Mouse (Mus musculus) heart, embryonic 12.5 days (tissue): Measurements from ENCODE around the gene Lcp2. TPM values are rescaled to one million over a fixed set of nuclear protein-coding genes. Genes with fewer than 3 reads are reported as not detected.

Experiments used
- ATAC-seq: fragments of 200-750 bp; cut with Nextera tagmentation; 2 replicates; pipeline ENCODE4 v1.8.0; 2017; ENCODE audit warnings: moderate TSS enrichment, moderate library complexity; ENCODE audit not compliant: insufficient number of reproducible peaks, low FRiP score
- H3K27ac ChIP-seq: fragments of 300-500 bp; sonication (generic); 2 replicates; pipeline ENCODE4 v1.5.1; 2016; ENCODE audit warnings: mild to moderate bottlenecking, moderate library complexity; ENCODE audit not compliant: poor library complexity, severe bottlenecking
- H3K27me3 ChIP-seq: fragments of 300-500 bp; sonication (generic); replicated peaks from 2 replicates; pipeline ENCODE4 v1.6.1; 2016; ENCODE audit warnings: mild to moderate bottlenecking, moderate library complexity
- H3K36me3 ChIP-seq: fragments of 300-500 bp; sonication (generic); 2 replicates; pipeline ENCODE4 v1.6.1; 2016; ENCODE audit warnings: mild to moderate bottlenecking, moderate library complexity
- H3K4me1 ChIP-seq: fragments of 300-500 bp; sonication (generic); replicated peaks from 2 replicates; pipeline ENCODE4 v1.6.1; 2016; ENCODE audit warnings: mild to moderate bottlenecking
- H3K4me2 ChIP-seq: fragments of 300-500 bp; sonication (generic); 2 replicates; pipeline ENCODE4 v1.6.1; 2016; ENCODE audit warnings: mild to moderate bottlenecking, moderate library complexity
- H3K4me3 ChIP-seq: fragments of 300-500 bp; sonication (generic); 2 replicates; pipeline ENCODE4 v1.5.1; 2016; ENCODE audit warnings: mild to moderate bottlenecking
- H3K9ac ChIP-seq: fragments of 300-500 bp; sonication (generic); 2 replicates; pipeline ENCODE4 v1.6.1; 2016; ENCODE audit warnings: mild to moderate bottlenecking, moderate library complexity
- H3K9me3 ChIP-seq: fragments of 300-500 bp; sonication (generic); replicated peaks from 2 replicates; pipeline ENCODE4 v1.6.1; 2016; ENCODE audit warnings: mild to moderate bottlenecking, moderate library complexity
- WGBS: fragments of 180-500 bp; shearing (Covaris S2); methylation state at CpG from one replicate; pipeline ENCODE4 v1.1.7; 2016; 5-methylcytosine and 5-hydroxymethylcytosine counted together
- polyA plus RNA-seq: library from polyadenylated mRNA; unstranded; fragments of >200 nt; fragmentation: Nextera tagmentation; extraction: Ambion mirVana; gene quantifications from 2 replicates; pipeline ENCODE4 v1.2.1, GENCODE M21; 2016

Gene Lcp2
- polyA plus RNA-seq, 1 experiment from 2014 or later = 1.3 TPM

DNA sequence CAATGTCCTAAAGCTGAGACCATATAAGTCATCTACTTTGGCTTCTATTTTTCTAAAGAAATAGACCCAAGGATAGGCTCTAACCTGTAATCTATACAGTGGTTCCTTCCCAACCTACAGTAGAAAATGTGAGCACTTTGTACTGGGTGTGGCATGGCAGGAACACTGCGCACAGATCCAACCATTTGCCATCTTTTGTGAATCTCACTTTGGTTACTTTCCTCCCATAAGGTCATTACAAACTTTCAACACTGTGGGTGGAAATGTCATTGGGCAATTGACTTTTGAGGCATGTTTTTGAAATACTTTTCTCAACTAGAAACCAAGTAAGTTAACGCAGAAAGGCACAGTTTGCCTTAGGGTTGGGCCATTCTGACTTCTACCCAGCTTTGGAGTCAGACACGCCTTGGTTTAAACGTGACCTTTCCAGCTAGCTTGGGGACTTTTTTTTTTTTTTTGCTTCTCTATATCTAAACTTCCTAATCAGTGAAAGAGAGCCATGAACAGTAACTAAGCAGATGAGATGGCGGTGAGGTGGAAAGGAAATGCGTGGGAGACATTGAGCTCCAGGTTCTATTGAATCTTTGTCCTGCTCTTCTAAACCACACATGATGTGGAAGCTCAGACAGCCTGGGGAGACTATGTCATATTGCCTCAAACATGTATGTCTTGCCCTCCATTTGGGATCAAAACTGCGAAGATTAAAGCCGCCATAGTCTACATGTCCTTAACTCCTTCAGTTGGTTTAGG, 1.8 kb downstream of the Lcp2 start:
- 81% methylated on average over 8 of the region's 8 CpGs for WGBS
- Histone ChIP-seq H3K4me3 (no peak overlapping the region), H3K36me3 (no peaks in the 10 kb centered on the region), H3K4me2 (no peak overlapping the region), H3K4me1 (no peaks in the 10 kb centered on the region), H3K27me3 (no peaks in the 10 kb centered on the region), H3K9me3 (no peaks in the 10 kb centered on the region), H3K9ac (no peak overlapping the region), H3K27ac (no peak overlapping the region)
- no peak for ATAC-seq

DNA sequence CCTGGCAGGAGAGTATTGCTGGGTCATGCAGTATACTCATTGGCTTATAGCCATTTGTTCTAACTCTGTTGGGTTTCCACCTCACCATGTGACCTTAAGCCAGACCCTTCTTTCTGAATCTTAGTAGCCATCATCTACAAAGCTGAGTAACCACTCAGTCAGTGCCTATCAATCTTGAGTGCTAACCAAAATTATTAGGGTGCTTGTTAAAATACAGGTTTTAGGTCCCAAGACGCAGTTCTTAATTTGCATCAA, 2.3 kb downstream of the Lcp2 start:
- no peak overlapping the region for H3K4me3 ChIP-seq
- ATAC-seq = no peak
- no peak overlapping the region for H3K9ac ChIP-seq
- no peak overlapping the region for H3K4me2 ChIP-seq
- no peaks in the 10 kb centered on the region for H3K36me3 ChIP-seq
- H3K27ac ChIP-seq = no peak overlapping the region
- H3K27me3 ChIP-seq = no peaks in the 10 kb centered on the region
- no peaks in the 10 kb centered on the region for H3K9me3 ChIP-seq
- WGBS = 88% methylated on average over 1 of the region's 1 CpGs
- H3K4me1 ChIP-seq = no peaks in the 10 kb centered on the region

DNA sequence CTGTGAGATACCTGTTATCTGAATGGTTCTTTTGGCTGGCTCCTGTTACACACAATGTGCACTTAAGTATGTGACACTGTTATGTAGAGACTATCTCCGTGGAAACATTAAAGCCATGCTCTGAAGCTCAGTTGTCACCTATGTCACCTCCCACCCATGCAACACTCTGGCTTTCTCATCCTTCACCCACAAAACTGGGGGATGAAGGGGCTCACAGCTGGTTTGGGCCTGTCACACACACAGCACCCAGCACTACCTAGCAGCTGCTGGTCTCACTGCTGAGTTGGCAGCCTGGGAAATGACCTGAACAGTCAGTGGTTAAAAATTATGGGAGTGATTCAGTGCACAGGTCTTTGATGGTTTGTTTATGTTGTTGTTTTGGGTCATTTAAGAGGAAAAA, 3.3 kb downstream of the Lcp2 start:
- H3K9ac ChIP-seq = no peak overlapping the region
- no peaks in the 10 kb centered on the region for H3K36me3 ChIP-seq
- no peaks in the 10 kb centered on the region for H3K27me3 ChIP-seq
- H3K27ac ChIP-seq = no peak overlapping the region
- 69% methylated on average over 1 of the region's 1 CpGs for WGBS
- no peaks in the 10 kb centered on the region for H3K9me3 ChIP-seq
- H3K4me2 ChIP-seq = no peak overlapping the region
- ATAC-seq = no peak
- H3K4me1 ChIP-seq = no peaks in the 10 kb centered on the region
- no peak overlapping the region for H3K4me3 ChIP-seq

DNA sequence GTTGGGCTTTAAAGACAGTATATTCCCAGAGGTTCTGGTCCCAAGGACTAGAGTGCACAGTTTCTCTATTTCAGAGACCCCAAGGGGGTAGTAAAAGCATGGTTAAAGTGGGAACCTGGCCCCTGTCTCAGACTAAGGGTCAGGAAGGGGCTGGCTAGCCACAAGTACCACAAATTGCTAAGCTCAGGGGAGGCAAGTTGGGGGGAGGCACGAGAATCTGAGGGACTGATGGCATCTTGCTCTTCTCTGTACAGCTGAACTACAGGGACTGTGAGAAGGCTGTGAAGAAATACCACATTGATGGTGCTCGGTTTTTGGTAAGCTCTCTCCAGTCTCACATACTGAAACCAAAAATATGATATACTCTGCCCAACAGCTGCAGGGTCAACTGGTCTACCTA, 3.9 kb downstream of the Lcp2 start:
- Histone ChIP-seq H3K9ac (no peak overlapping the region), H3K4me3 (no peak overlapping the region), H3K36me3 (no peaks in the 10 kb centered on the region), H3K4me1 (no peaks in the 10 kb centered on the region), H3K27me3 (no peaks in the 10 kb centered on the region), H3K27ac (no peak overlapping the region), H3K9me3 (no peaks in the 10 kb centered on the region), H3K4me2 (no peak overlapping the region)
- WGBS = 64% methylated on average over 2 of the region's 2 CpGs
- ATAC-seq = no peak

DNA sequence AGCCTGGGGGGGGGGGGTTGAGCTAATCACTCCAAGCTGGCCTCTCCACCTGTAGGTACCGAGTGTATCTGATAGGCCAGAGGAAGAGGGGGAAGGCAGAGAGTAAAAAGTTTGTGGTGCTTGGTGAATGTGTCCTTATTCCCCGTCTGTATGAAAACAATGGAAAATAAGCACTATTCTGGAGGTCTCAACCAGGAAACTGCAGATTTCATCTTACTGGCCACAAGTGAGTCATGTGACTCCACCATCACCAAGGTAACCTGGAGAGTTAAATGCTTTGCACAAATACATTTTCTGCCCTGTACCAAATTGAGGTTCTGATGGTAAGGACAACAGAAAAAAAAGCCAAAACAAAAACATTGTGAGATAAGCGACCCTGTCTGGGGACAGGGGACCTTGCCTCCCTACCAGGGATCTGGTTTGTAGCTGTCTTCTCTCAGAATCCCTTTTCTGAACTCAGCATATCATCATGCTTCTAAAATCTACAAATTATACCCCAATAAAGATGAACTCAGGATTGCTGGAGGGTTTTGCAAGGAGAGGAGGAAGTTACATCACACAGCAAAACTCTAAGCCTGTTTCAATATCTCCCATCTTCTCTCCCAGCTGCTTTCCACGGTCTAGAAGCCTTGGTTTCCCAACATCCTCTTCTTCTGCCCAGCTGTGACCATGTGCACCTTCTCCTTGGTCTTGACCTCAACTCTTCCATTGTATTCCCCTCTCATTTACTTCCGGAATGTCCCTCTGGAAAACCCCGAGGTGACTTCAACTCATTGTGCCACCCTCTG, 6.5 kb downstream of the Lcp2 start:
- Histone ChIP-seq H3K9ac (no peak overlapping the region), H3K4me1 (no peaks in the 10 kb centered on the region), H3K27ac (no peak overlapping the region), H3K9me3 (no peaks in the 10 kb centered on the region), H3K36me3 (no peaks in the 10 kb centered on the region), H3K27me3 (no peaks in the 10 kb centered on the region), H3K4me3 (no peak overlapping the region), H3K4me2 (no peak overlapping the region)
- no peak for ATAC-seq
- WGBS = 75% methylated on average over 6 of the region's 6 CpGs

DNA sequence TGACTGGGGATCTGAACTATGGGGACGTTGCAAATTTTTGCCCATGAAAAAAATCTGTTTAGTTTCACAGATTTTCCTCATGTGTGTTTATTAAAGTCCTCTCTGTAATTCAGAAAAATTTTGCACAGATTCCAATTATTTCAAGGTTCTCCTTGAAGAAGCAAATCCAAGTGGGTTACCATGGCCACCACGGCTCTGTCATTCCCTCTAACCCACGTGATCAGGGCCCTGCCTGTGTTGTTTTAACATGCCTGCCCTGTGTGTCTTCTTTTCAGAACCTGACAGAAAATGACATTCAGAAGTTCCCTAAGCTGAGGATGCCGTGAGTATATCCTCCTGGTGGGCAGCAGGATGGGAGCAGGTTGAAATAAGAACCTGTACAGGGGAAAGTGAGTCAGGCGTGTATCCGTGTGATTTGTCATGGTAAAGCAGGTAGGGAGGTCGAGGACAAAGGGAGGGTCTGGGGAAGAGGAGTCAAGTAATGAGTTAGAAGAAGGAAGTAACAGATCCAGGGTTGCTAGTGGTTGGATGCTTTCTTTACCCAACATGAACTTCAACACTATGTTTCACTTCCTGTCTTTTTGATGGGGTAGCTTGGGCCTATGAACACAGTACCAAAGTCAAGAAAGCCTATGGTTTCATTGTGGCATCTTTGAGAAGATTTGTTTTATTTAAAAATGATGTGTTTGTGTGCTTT, 7.5 kb downstream of the Lcp2 start:
- H3K4me1 ChIP-seq = no peaks in the 10 kb centered on the region
- ATAC-seq = no peak
- H3K27me3 ChIP-seq = no peaks in the 10 kb centered on the region
- H3K4me2 ChIP-seq = no peak overlapping the region
- no peak overlapping the region for H3K27ac ChIP-seq
- no peaks in the 10 kb centered on the region for H3K36me3 ChIP-seq
- H3K9ac ChIP-seq = no peak overlapping the region
- 77% methylated on average over 7 of the region's 7 CpGs for WGBS
- H3K9me3 ChIP-seq = no peaks in the 10 kb centered on the region
- H3K4me3 ChIP-seq = no peak overlapping the region

DNA sequence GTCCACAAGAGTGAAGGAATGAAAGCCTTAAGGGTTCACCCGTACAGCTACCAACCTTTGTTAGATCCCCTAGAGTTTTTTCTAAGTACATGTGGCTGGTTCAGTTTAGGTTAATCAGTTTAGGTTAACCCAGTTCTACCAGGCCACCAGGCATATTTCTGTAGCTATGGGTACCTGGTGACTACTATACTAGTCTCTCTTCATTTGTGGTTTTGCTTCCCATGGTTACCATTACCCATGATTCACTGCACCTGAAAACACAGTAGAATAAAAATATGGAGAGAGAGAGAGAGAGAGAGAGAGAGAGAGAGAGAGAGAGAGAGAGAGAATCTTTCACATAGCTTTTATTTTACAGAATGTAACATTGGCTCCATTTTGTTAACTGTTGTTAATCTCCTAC, 10.0 kb downstream of the Lcp2 start:
- Histone ChIP-seq H3K4me2 (no peak overlapping the region), H3K4me1 (peaks cover 1% of the 10 kb centered on the region; the same call in 1 of the 2 replicates), H3K4me3 (no peak overlapping the region), H3K27ac (no peak overlapping the region), H3K36me3 (no peaks in the 10 kb centered on the region), H3K27me3 (no peaks in the 10 kb centered on the region), H3K9me3 (no peaks in the 10 kb centered on the region), H3K9ac (no peak overlapping the region)
- ATAC-seq = no peak
- WGBS = 70% methylated on average over 1 of the region's 1 CpGs

DNA sequence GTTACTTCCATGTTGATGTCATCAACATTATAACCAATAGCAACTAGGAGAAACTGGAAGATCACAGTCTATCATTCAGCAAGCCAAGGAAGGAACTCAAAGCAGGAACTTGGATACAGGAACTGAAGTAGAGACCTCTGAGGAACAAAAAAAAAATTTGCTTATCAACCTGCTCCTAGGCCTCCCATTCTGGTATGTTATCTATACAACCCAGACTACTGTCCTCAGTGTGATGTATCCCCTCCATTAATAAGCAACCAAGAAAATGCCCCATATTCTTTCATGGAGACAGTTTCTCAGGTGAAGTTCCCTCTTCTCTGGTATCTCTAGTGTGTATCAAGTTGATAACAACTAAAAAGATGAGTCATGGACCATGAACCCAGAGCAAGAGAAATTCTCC, 11.6 kb downstream of the Lcp2 start:
- Histone ChIP-seq H3K4me1 (peaks cover 5% of the 10 kb centered on the region; the same call in 1 of the 2 replicates), H3K4me2 (no peak overlapping the region), H3K36me3 (no peaks in the 10 kb centered on the region), H3K9me3 (no peaks in the 10 kb centered on the region), H3K9ac (no peak overlapping the region), H3K27me3 (no peaks in the 10 kb centered on the region), H3K4me3 (no peak overlapping the region), H3K27ac (no peak overlapping the region)
- no peak for ATAC-seq

DNA sequence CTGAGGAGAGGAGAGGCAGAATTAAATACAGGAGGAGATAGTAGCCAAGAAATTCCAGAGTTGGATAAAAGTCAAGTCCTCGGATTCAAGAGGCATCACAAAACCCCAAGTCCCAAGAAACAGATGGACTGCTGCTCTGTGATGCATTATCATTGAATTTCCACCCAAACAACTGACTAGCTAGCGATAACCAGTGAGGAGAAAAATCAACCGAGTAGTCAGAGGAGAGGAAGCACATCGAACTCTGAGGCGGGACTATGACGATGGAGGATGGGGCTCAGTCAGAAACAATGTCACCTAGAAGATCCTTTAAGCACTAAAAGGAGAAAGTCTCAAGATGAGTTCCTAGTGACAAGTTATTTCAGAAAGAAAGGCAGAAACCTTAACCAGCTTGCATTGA, 12.2 kb downstream of the Lcp2 start:
- Histone ChIP-seq H3K4me2 (no peak overlapping the region), H3K9ac (no peak overlapping the region), H3K27ac (no peak overlapping the region), H3K36me3 (no peaks in the 10 kb centered on the region), H3K4me3 (no peak overlapping the region), H3K27me3 (no peaks in the 10 kb centered on the region), H3K4me1 (peaks cover 8% of the 10 kb centered on the region), H3K9me3 (no peaks in the 10 kb centered on the region)
- no peak for ATAC-seq
- WGBS = 78% methylated on average over 6 of the region's 6 CpGs

DNA sequence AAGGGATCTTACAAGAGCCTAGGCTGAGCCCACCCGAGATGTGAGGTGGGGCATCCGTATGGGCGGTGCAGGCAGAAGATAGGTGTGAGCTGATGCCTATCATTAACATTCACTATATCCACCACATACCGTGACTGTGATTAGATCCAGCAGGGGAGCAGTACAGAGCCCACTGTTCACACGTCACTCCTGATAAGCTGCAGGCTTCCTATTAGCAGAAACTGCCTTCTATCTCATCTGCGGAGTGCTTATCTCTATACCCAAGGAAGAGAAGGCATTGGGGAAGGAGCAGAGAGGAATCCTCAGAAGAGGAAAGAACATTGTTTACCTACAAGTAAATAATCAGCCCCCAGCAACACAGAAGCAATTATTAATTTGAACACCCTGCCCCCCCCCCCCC, 15.0 kb downstream of the Lcp2 start:
- no peaks in the 10 kb centered on the region for H3K9me3 ChIP-seq
- peaks cover 11% of the 10 kb centered on the region for H3K4me1 ChIP-seq
- H3K4me2 ChIP-seq = no peak overlapping the region
- no peaks in the 10 kb centered on the region for H3K27me3 ChIP-seq
- no peak overlapping the region for H3K27ac ChIP-seq
- WGBS = 2% methylated on average over 6 of the region's 6 CpGs
- H3K36me3 ChIP-seq = no peaks in the 10 kb centered on the region
- H3K9ac ChIP-seq = no peak overlapping the region
- no peak overlapping the region for H3K4me3 ChIP-seq
- no peak for ATAC-seq

DNA sequence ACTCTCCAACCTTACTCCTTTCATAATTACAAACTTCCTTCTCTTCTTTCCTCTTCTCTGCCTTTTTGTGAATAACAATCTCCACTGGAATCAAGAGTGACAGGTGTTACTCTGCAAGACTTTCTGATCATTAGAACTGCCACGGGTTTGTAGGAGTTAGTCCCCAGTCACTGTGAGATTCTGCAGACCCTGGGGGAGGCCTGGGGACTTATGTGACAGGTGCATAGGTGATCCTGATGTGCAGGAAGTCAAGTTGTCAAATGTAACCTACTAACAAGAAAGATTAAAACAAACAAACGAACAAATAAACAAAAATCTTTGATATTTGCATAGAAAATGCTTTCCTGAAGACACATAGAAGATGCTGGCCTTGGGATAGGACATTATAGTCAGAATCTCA, 16.5 kb downstream of the Lcp2 start:
- Histone ChIP-seq H3K27me3 (no peaks in the 10 kb centered on the region), H3K9me3 (no peaks in the 10 kb centered on the region), H3K4me3 (no peak overlapping the region), H3K36me3 (no peaks in the 10 kb centered on the region), H3K4me1 (peaks cover 11% of the 10 kb centered on the region), H3K9ac (no peak overlapping the region), H3K27ac (no peak overlapping the region), H3K4me2 (no peak overlapping the region)
- WGBS = 55% methylated on average over 2 of the region's 2 CpGs
- ATAC-seq = no peak
